Mouse (Mus musculus) liver, embryonic 15.5 days (tissue): ENCODE measurements around the gene Klrg2. TPM values are rescaled to one million over a fixed set of nuclear protein-coding genes. Genes with fewer than 3 reads are reported as not detected.

ENCODE experiments used
- ATAC-seq: fragments of 200-750 bp; cut with Nextera tagmentation; 2 replicates; pipeline ENCODE4 v1.8.0; 2017; ENCODE audit warnings: moderate number of reproducible peaks, mild to moderate bottlenecking, moderate library complexity; ENCODE audit not compliant: insufficient read depth
- H3K27ac ChIP-seq: fragments of 300-500 bp; sonication (generic); replicated peaks from 2 replicates; pipeline ENCODE4 v1.5.1; 2015; ENCODE audit warnings: mild to moderate bottlenecking, inconsistent platforms
- H3K27me3 ChIP-seq: fragments of 300-500 bp; sonication (generic); 2 replicates; pipeline ENCODE4 v1.6.1; 2015; ENCODE audit warnings: mild to moderate bottlenecking, inconsistent platforms
- H3K36me3 ChIP-seq: fragments of 300-500 bp; sonication (generic); replicated peaks from 2 replicates; pipeline ENCODE4 v1.6.1; 2015; ENCODE audit warnings: moderate library complexity, mild to moderate bottlenecking, inconsistent platforms
- H3K4me1 ChIP-seq: fragments of 300-500 bp; sonication (generic); replicated peaks from 2 replicates; pipeline ENCODE4 v1.6.1; 2015; ENCODE audit warnings: inconsistent platforms
- H3K4me2 ChIP-seq: fragments of 300-500 bp; sonication (generic); 2 replicates; pipeline ENCODE4 v1.6.1; 2015; ENCODE audit warnings: moderate library complexity, mild to moderate bottlenecking, inconsistent platforms
- H3K4me3 ChIP-seq: fragments of 300-500 bp; sonication (generic); replicated peaks from 2 replicates; pipeline ENCODE4 v1.5.1; 2015; ENCODE audit warnings: mild to moderate bottlenecking, inconsistent platforms
- H3K9ac ChIP-seq: fragments of 300-500 bp; sonication (generic); 2 replicates; pipeline ENCODE4 v1.6.1; 2015; ENCODE audit warnings: moderate library complexity, mild to moderate bottlenecking, inconsistent platforms
- H3K9me3 ChIP-seq: fragments of 300-500 bp; sonication (generic); replicated peaks from 2 replicates; pipeline ENCODE4 v1.6.1; 2016; ENCODE audit warnings: inconsistent platforms
- WGBS: fragments of 180-500 bp; shearing (Covaris S2); methylation state at CpG from one replicate; pipeline ENCODE4 v1.1.7; 2015; ENCODE audit warnings: mixed read lengths; ENCODE audit not compliant: insufficient replicate concordance; 5-methylcytosine and 5-hydroxymethylcytosine counted together
- polyA plus RNA-seq: library from polyadenylated mRNA; unstranded; fragments of >200 nt; fragmentation: Nextera tagmentation; extraction: Ambion mirVana; gene quantifications from 2 replicates; pipeline ENCODE4 v1.2.1, GENCODE M21; 2015

Klrg2 gene
- polyA plus RNA-seq, 1 experiment from 2014 or later: 0.07 TPM

DNA sequence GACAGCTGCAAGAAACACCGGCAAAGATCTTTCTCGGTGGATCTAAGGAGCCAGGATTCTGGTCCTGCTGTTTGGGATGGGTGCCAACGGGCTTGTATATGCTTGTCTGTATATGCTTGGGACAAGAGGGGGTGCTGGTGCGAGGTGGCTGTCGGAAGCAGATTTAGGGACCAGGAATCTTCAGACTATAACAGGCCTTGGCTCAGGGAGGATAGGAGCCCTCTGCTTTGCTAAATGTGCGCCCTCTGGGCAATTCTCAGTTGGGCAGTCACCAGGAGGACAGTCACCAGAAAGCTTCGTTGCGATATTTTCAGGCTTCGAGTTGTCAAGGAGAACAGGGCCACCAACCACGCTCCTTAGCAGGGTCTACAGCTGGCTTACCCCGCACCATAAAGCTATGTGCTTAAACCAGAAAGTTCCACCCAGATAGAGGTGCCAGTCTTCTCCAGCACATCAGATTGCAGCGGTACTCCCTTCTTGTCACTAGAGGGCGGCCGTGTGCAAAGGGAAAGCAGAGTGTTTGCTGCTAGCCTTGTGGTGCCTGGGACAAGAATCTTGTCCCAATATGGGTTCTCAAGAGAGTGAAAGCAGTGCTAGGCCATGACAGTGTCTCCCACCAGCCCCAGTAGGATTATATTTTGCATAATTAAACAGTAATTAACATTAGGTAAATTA lies 13.4 kb upstream of the Klrg2 start:
- H3K36me3 ChIP-seq: no peaks in the 10 kb centered on the region
- no peak overlapping the region for H3K27ac ChIP-seq
- H3K4me3 ChIP-seq: no peak overlapping the region
- H3K9ac ChIP-seq: no peak overlapping the region
- no peak for ATAC-seq
- H3K4me1 ChIP-seq: no peaks in the 10 kb centered on the region; the same call in 1 of the 2 replicates
- no peaks in the 10 kb centered on the region for H3K9me3 ChIP-seq
- H3K4me2 ChIP-seq: no peak overlapping the region
- peaks cover 20% of the 10 kb centered on the region for H3K27me3 ChIP-seq
- 34% methylated on average over 14 of the region's 14 CpGs for WGBS

- Histone ChIP-seq H3K27ac (no peak overlapping the region), H3K27me3 (peaks cover 29% of the 10 kb centered on the region), H3K36me3 (no peaks in the 10 kb centered on the region), H3K9ac (no peak overlapping the region), H3K4me3 (no peak overlapping the region), H3K9me3 (no peaks in the 10 kb centered on the region), H3K4me2 (no peak overlapping the region), H3K4me1 (no peaks in the 10 kb centered on the region; the same call in 1 of the 2 replicates)
- WGBS: 57% methylated on average over 3 of the region's 3 CpGs
- no peak for ATAC-seq
These were observed 12.5 kb upstream of the Klrg2 start for GRCm38 (mm10) chr6:38649545-38649944.

- no peaks in the 10 kb centered on the region for H3K36me3 ChIP-seq
- H3K4me1 ChIP-seq: no peaks in the 10 kb centered on the region; the same call in 1 of the 2 replicates
- no peaks in the 10 kb centered on the region for H3K9me3 ChIP-seq
- H3K27ac ChIP-seq: no peak overlapping the region
- H3K4me2 ChIP-seq: no peak overlapping the region
- H3K9ac ChIP-seq: no peak overlapping the region
- H3K27me3 ChIP-seq: peaks cover 87% of the 10 kb centered on the region
- no peak overlapping the region for H3K4me3 ChIP-seq
- ATAC-seq: no peak
- 59% methylated on average over 3 of the region's 3 CpGs for WGBS
These were observed 6.0 kb upstream of the Klrg2 start for GRCm38 (mm10) chr6:38643039-38643438.

GRCm38 (mm10) chr6:38642593-38642992 lies 5.6 kb upstream of the Klrg2 start:
- Histone ChIP-seq H3K4me1 (no peaks in the 10 kb centered on the region; the same call in none of the 2 replicates), H3K27ac (no peak overlapping the region), H3K9me3 (no peaks in the 10 kb centered on the region), H3K4me2 (no peak overlapping the region), H3K4me3 (no peak overlapping the region), H3K27me3 (peaks cover 87% of the 10 kb centered on the region), H3K36me3 (no peaks in the 10 kb centered on the region), H3K9ac (no peak overlapping the region)
- 44% methylated on average over 5 of the region's 5 CpGs for WGBS
- no peak for ATAC-seq

- Histone ChIP-seq H3K4me2 (peak overlapping the region; percentile 18; the same call in 1 of the 2 replicates), H3K9ac (no peak overlapping the region), H3K9me3 (no peaks in the 10 kb centered on the region), H3K4me3 (no peak overlapping the region), H3K27ac (no peak overlapping the region), H3K27me3 (peaks cover 90% of the 10 kb centered on the region), H3K36me3 (no peaks in the 10 kb centered on the region), H3K4me1 (peaks cover 9% of the 10 kb centered on the region)
- no peak for ATAC-seq
- 26% methylated on average over 5 of the region's 5 CpGs for WGBS
These were observed 4.6 kb upstream of the Klrg2 start for GRCm38 (mm10) chr6:38641645-38642044.

- Histone ChIP-seq H3K4me1 (peaks cover 14% of the 10 kb centered on the region), H3K9me3 (no peaks in the 10 kb centered on the region), H3K36me3 (no peaks in the 10 kb centered on the region), H3K4me3 (no peak overlapping the region), H3K27me3 (peaks cover 92% of the 10 kb centered on the region), H3K27ac (no peak overlapping the region), H3K9ac (no peak overlapping the region), H3K4me2 (peak overlapping the region; percentile 18; the same call in 1 of the 2 replicates)
- 20% methylated on average over 5 of the region's 5 CpGs for WGBS
- ATAC-seq: no peak
These were observed 4.2 kb upstream of the Klrg2 start for GRCm38 (mm10) chr6:38641228-38641627.

- no peak for ATAC-seq
- Histone ChIP-seq H3K4me3 (no peak overlapping the region), H3K9me3 (no peaks in the 10 kb centered on the region), H3K9ac (no peak overlapping the region), H3K4me1 (peaks cover 19% of the 10 kb centered on the region), H3K27me3 (peaks cover 94% of the 10 kb centered on the region), H3K4me2 (no peak overlapping the region), H3K36me3 (no peaks in the 10 kb centered on the region), H3K27ac (no peak overlapping the region)
- 50% methylated on average over 11 of the region's 11 CpGs for WGBS
These were observed 3.4 kb upstream of the Klrg2 start for GRCm38 (mm10) chr6:38640401-38640800.

DNA sequence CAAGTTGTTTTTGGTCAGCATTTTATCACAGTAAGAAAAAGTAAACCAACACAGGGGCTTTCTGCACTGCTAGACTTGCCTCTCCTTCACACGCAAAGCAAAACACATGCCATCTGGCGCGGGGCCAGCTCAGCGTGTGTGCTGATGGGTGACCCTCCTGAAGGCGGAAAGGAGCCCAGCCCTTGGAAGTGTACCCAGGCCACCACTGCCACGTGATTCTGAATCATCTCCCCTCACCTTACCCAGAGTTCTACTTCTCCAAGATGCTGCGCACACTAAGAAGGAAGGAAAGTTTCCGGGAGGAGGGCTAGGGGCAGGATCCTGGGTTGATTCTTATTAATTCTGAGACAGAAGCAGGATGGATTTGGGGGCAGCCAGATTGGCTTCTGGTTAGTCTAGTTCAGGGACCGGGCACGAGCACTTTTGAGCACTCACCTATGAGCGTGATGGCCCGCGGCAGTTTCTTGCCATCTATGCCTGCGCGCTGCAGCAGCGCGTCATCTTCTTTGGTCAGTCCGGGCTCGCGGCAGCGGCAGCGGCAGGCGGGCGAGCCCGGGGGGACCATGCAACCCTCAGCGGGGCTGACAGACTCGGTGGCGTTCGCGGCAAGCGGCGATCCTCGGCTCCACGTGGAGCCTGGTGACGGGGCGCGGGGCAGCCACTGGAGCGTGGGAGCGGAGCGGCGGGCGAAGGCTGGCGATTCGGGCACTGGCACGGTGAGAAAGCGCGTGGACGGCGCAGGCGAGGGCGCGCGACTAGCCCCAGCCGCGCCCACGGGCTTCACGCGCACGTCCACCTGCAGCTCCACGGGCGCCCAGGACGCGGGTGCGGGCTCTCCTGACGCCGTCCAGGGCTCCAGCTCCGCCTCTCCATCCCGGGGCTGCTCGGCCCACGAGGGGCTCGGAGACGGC lies 846 bp downstream of the Klrg2 start:
- Histone ChIP-seq H3K27me3 (peaks cover 83% of the 10 kb centered on the region), H3K4me2 (peak overlapping the region; percentile 82), H3K9ac (no peak overlapping the region), H3K27ac (no peak overlapping the region), H3K36me3 (no peaks in the 10 kb centered on the region), H3K4me3 (peak overlapping the region; percentile 51), H3K9me3 (no peaks in the 10 kb centered on the region), H3K4me1 (peaks cover 19% of the 10 kb centered on the region)
- WGBS: 1% methylated on average over 72 of the region's 72 CpGs
- ATAC-seq: peak; percentile 53

GRCm38 (mm10) chr6:38634461-38634860 lies 2.6 kb downstream of the Klrg2 start:
- no peak for ATAC-seq
- peaks cover 66% of the 10 kb centered on the region for H3K27me3 ChIP-seq
- WGBS: 61% methylated on average over 8 of the region's 8 CpGs
- no peak overlapping the region for H3K9ac ChIP-seq
- no peak overlapping the region for H3K4me2 ChIP-seq
- no peaks in the 10 kb centered on the region for H3K9me3 ChIP-seq
- no peak overlapping the region for H3K27ac ChIP-seq
- H3K4me3 ChIP-seq: no peak overlapping the region
- peaks cover 19% of the 10 kb centered on the region for H3K4me1 ChIP-seq
- H3K36me3 ChIP-seq: no peaks in the 10 kb centered on the region

- Histone ChIP-seq H3K27me3 (peaks cover 51% of the 10 kb centered on the region), H3K4me1 (peaks cover 19% of the 10 kb centered on the region), H3K27ac (no peak overlapping the region), H3K36me3 (no peaks in the 10 kb centered on the region), H3K9me3 (no peaks in the 10 kb centered on the region), H3K4me2 (no peak overlapping the region), H3K9ac (no peak overlapping the region), H3K4me3 (no peak overlapping the region)
- WGBS: 75% methylated on average over 2 of the region's 2 CpGs
- ATAC-seq: no peak
These were observed 4.2 kb downstream of the Klrg2 start for GRCm38 (mm10) chr6:38632826-38633225.

DNA sequence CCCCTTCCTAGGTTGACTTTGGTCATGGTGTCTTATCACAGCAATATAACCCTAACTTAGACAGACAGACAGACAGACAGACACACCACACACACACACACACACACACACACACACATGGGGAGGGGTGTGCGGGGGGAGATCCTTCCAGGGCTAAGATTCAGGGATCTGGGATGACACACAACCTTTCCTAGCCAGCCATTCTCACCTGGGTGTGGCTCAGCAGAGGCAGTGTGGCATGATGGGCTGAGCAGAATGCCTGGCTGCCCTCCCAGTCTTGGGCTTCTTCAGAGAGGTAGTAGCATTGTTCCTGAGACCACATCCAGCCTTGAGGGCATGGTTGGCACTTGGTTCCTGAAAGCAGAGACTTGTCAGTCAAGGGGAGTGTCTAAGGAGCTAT lies 7.5 kb downstream of the Klrg2 start:
- peaks cover 5% of the 10 kb centered on the region for H3K36me3 ChIP-seq
- no peak overlapping the region for H3K27ac ChIP-seq
- H3K4me1 ChIP-seq: no peaks in the 10 kb centered on the region; the same call in 1 of the 2 replicates
- no peak overlapping the region for H3K9ac ChIP-seq
- no peak overlapping the region for H3K4me3 ChIP-seq
- peaks cover 18% of the 10 kb centered on the region for H3K27me3 ChIP-seq
- ATAC-seq: no peak
- no peak overlapping the region for H3K4me2 ChIP-seq
- no peaks in the 10 kb centered on the region for H3K9me3 ChIP-seq
- WGBS: 88% methylated on average over 1 of the region's 1 CpGs
